Mouse (Mus musculus) frontal cortex, adult 2 months (tissue): Measurements from ENCODE around the gene Hoxb8. TPM values are rescaled to one million over a fixed set of nuclear protein-coding genes. Genes with fewer than 3 reads are reported as not detected.
A peak's percentile ranks its signal among the peaks of the same experiment; 100 is the strongest.

Source experiments
- DNase-seq, 2 experiments: peaks; one replicate each; pipeline ENCODE4 v3.0.0; 2022; ENCODE audit warnings: low spot score in 1 of 2; ENCODE audit errors: extremely low spot score in 1 of 2
- polyA plus RNA-seq: library from polyadenylated mRNA; depleted of rRNA; stranded (reverse); fragments of >200 nt; gene quantifications from 2 replicates; pipeline ENCODE4 v1.2.3, GENCODE M21; 2012; rRNA removed

Hoxb8 gene
- 0.06 TPM in 1 of 2 replicates, not detected in the other for polyA plus RNA-seq

DNA sequence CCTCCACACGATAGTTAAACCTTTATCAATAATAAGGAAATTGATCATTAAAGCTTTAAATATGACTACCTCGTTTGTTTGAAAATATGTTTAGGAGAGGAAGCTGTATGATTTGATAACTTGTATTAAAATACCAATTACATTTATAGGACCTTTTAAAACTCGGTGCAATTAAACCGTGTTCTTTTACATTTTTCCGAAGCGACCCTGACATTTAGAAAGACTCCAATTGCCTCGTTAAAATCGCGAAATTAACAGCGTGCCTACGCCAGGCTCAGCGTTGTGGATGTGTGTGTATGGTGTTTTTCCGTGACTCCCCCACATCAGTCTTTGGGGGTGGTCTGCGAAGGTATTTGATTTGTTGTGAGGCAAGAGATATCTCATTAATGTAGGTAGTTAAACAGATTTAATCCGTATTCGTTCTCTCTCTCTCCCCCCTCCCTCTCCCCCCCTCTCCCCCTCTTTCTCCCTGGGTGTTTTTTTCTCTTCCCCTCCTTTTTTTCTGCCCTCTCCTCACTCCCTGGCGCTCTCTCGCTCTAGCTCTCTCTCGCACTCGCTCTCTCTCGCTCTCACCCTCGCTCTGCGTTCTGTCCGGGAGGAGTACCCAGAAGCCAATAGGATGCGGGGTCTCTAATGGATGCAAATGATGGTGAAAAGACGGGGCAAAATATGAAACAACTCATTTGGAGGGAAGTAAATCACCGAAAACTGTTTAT, at the start of gene Hoxb8:
TSS of gene Hoxb8 (plus strand) at position 51 of the 716 bp plus-strand sequence.
- no peak for DNase-seq

DNA sequence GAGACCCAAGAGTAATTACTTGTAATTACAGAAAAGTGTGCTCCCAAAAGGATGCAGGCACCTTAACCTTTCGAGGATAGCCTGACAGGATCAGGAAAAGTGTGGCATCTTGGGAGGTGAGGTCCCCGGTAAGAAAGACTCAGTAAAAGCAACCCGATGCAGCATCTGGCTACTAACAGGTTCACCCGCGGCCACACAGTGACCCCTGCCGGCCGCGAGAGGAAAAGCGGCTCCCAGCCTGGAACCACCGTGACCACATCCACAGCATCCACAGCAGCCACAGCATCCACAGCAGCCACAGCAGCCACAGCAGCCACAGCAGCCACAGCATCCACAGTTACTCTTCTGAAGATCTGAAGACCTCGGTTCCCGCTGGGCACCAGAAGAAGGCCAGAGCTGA, 46.8 kb upstream of the Hoxb8 start:
- DNase-seq = peak in 1 of 2 experiments; percentile 41

DNA sequence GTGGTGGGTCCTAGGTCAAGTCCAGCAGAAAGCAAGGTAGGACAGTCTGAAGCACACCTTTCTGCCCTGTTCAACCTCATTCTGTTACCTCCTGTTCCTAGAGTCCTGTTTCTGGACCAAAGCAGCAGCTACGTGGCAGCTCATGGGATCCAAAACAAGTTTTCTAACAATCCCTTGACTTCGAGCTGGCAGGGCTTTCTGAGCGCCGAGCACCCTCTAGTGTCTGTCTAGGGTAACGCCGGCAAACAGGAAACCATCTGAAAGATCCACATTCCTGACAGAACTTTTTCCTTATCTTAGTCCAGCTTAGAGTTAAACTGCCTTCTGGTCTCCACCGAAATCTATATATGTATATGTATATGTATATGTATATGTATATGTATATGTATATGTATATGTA, 41.5 kb upstream of the Hoxb8 start:
- peak in 1 of 2 experiments; percentile 67 for DNase-seq

DNA sequence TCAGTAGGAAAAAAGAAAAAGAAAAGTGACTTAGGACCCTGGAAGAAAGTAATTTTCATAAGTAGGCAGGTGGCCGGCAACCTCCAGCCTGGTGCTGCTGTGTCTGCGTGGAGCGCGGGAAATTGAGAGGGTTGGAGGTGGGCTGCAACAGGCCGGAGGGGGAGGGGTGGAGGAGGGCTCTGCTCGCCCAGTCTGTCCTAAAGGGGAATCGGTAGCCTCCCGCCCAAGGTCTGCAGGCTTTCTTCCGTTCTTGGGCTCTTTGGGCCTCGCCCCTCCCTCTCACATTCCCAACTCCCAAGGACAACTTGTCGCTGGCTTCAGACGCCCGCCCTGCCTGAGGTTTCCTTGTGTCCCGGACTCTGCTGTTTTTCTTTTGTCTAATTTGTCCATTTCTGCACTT, 30.8 kb upstream of the Hoxb8 start:
- DNase-seq = no peak

DNA sequence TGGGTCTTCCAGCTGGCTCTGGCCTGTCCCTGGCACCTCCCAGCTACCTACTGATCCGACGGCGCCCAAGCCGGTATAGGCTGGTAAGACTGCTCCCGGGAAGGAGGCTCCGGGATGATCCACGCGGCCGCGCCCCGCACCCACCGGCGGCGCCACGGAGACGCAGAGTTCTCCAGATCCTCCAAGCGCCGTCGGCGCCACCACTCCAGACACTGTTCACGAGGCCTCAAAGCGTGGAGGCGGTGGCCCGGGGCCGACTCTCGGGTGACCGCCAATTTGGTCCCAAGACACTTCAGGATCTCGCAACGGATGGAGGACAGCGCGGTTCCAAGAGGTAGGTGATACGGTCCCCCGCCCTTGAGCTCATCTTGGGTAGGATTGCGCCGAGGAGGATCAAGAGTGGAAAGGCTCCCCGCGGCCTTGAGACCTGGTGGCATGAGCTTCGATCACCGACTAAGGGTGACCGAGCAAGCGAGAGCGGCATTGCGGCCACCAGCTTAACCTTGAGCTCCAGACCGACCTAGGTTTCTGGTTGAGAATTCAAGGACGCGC, 30.1 kb upstream of the Hoxb8 start:
- DNase-seq = no peak

DNA sequence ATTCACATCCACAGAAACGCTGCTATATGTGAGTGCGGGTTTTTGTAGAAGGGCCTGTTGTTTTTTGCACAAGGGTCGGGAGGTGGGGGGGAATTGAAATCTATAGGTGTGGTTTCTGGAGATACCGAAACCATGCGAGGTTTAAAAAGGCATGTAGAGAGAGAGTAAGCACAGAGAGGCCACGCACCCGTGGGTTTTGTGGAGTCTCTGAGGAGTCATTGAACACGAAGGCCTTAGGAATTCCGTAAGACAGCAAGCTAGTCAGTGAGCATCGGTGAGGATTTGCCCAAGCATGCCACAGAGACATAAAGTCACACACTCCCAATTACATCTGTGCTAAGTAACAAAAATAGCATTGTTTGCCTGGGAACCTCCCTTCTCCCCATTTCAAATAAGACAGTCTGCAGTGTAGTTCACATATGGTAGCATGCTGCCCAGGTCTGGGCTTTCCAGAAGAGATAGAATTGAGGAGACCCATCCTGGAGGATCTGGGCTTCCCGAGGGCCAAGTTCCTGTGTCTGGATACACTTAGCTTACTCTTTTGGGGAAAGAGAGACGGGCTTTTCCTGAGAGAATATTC, 29.1 kb upstream of the Hoxb8 start:
- no peak for DNase-seq

DNA sequence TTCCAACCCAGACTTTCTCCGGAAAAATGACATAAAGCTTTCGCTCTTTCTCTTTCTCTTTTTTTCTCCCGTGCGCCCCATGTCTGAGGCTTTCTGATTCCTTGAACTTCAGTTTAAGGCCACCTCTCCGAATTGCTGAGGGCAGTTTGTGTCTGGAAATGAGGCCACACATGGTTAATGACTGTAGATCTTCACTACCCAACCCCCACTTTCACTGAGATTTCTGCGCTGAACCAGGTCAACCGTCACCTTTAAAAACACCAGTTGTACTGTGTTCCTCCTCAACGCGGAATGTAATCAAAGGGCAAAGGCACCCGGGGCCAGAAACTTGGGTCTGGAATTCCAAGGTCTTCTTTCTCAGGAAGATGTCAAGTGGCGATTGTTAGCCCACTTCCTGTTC, 27.5 kb upstream of the Hoxb8 start:
- DNase-seq = no peak

DNA sequence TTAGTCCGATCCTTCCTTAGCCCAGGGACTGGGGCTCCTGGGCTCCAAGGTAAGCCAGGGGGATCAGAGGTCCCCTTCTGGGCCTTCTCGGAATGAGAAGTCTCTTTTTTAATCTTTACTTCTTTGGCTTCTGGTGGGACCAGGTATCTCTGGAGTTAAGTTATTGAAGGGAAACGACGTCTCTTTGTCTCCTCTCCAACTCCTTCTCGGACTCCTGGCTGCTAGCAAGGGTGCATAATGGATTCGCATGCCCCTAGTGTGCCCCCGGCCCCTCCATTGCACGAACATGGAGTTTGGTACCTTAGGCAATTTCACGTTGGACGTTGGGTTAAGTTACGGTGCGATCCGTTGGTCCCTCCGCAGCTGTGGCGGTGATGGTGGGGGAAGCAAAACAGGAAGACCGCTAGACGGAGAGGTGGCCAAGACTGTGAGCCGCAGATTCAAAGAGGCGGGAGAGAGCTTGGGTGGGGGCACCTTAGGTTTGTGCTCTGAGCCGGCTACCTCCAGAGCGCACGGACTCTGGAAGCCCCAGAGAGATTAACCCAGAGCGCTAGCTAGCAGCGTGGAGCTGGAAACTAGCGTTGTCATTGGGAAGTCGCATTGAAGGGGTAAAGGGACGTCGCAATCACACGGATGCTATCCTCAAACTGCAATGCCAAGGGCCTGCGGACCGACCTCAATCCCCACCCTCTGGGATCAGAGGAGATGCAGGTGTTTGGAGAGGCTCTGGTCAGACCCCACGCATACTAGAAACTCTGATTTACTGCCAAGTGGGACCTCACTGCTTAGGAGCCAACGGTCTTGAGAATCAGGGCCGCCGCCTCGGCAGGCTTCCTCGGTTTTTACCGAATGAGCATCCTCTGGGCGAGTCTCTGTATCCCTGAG, 26.4 kb upstream of the Hoxb8 start:
- DNase-seq = no peak

DNA sequence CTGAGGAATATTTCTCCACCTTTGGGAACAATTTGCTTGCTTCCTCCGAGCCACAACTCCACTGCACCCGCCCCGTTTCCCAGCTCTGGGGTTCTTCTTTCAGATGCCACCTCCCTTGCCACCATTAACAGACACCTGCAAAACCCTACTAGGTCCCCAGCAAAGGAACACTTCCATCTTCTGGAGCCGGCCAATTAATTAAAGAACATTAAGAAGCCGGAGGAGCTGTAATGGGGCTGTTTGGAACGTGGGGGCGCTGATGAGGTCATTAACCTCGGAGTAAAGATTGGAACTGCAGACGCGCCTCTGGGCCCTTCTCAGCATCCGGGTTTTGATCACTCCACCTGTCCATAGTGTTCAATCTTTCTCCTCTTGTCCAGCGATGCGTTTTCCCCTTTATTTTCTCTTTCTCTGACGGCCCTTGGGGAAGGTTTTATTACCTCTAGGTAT, 25.7 kb upstream of the Hoxb8 start:
- no peak for DNase-seq

DNA sequence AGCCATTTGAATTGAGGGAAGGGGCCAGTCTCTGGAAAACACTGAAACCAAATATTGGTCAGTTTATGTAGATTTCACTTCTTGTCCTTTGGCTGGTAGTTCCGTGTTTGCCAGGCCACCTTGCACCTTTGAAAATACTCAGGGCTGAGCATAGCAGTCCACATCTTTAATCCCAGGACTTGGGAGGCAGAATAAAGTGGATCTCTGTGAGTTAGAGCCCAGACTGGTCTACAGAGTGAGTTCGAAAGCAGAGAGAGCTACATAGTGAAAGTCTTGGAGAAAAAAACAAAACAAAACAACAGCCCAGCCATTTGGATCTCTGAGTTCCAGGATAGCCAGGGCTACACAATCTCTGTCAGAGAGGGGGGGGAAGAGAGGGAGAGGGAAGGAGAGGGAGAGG, 24.6 kb upstream of the Hoxb8 start:
- DNase-seq = no peak

DNA sequence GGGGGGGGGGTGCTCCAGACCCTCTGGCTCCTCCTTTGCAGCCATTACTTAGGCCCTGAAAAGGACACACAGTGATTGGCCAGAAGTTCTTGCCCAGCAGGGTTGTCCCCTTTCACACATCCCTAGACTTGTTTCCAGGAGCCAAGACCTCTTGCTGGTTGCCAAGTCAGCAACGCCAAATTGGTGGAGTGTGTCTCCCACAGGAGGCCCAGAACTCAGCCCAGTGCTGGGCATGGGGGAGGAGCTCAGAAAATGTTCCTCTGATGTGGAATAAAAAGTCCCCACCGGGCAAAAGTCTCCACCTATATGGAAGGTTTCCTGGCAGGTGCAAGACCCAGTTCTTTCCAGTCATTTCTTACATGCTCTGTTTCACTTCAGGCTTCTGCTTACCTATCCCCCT, 22.7 kb upstream of the Hoxb8 start:
- DNase-seq = no peak

DNA sequence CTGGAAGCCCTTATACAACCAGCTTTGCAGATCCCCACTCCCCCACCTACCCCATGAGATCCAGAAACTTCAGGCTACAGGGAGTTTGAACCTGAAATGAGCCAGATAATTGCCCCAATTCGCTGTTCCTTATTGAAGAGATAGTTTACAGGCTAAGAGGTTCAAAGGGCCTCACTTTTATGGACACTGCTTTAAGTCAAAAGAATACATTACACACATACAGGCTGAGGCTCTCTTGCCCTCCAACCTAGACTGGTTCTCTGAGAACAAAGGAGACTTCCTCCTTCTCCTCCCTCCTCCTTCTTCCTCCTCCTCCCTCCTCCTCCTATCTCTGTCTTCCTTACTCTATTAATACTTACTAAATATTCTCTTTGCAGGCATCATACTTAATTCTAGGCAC, 22.2 kb upstream of the Hoxb8 start:
- no peak for DNase-seq

DNA sequence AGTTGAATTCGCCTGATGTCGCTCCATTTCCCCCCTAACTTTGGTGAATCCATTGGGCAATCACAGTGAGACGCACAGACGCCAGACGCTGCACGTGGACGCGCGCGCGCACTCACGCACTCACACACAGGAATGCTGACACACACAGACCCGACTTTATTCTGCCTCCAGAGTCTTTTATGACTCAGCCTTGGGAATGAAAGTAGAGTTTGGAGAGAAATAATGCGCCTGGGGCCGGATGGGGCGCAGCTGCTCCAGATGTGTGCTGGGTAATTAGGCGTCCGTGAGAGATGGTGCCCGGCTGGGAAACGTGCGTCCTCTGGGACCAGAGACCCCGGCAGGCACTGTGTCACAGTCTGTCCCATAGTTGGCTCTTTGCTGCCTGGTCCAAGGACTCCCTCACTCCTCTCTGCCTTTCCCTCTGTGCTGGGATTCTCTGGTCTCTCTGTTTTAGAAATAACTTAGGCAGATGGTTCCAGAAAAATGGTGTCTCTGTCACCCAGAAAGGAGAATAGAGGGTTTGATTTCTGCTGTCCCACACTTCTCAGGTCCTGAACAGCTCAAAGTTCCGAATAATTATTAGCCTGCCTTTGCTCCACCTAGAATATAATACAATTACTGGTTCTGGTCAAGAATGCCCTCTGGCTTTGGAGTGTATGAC, 21.3 kb upstream of the Hoxb8 start:
- no peak for DNase-seq

DNA sequence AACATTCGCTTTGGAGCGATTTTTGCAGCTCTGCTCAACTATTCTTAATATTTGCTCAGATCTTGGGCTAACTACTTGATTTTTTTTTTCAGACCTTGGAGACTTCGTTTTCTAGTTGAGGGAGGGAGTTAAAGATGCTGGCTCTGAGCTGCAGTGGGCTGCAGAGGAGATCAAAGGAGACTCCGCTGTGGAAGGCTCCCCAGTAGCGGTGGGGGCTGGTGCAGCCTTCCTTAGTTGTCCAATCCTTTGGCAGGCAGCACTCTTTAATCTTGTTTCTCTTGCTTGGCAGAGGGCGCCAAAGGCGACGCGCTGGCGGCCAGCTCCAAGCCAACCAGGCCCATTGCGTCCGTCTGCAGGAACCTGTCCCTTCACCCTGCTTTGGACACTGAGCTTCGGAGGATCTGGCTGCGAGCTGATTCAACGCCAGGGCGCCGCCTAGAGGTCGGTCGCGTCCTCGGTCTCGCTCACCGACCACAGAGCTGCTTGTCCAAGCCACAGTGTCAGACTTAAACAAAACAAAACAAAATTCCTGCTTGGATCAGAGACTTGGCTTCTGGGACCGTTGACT, 20.3 kb upstream of the Hoxb8 start:
- no peak for DNase-seq

DNA sequence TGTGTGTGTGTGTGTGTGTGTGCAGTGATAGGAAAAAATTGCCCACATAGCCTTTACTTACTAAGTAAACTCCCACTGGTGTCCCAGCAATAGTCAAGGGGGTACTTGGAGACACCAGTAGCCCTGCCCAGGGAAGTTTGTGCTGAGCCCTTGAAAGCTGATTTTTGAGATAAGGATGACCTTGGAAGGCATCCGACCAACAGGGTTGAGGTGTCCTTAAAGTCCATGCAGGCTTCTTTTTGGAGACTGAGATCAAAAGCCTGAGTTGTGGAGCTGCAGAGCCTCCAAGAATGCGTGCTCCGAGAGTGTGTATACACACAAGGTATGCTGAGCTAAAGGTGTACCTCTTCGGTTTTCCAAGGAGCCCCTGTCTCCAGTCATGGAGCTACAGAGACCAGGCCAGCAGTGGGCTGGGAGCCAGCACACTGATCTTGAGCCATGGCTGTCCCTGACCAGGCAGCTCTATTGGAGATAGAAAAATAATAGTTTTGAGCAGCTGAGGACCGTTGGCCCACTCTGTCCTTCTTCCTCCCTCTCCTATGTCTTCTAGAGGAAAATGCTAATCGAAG, 19.4 kb upstream of the Hoxb8 start:
- no peak for DNase-seq

DNA sequence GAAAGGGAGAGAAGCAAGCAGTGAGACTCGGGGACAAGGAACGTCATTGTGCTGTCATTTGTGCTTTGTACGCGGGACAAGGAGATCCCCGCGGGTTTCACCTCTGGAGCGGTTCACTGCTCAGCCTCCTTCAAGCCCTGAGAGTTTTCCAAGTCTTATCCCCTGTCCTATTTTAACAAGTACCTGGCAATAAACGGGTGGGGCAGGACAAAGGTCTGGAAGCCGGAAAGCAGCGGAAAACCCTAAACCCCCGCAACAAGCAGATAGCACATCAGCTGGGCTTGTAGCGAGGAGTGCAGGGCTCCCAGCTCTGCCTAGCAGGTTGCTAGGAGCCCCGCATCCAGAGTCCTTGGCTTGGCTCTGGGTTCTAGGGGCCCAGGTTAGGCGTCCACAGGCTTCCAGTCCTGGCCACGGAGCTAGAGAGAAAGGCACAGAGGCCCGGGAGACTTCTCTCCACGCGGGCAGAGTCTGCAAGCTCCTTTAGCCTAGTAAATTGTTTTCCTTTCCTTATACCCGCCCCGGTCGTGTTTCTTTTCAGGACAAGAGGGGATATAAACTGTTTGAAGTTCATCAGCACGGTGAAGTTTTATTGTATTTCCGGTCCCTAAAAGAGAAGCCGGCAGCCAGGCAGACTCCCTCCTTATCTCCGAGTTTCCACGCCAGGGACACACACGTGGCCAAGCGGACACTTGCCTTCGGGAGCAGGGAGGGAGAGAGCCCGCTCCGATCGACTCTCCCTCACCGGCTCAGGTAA, 17.9 kb upstream of the Hoxb8 start:
- no peak for DNase-seq

DNA sequence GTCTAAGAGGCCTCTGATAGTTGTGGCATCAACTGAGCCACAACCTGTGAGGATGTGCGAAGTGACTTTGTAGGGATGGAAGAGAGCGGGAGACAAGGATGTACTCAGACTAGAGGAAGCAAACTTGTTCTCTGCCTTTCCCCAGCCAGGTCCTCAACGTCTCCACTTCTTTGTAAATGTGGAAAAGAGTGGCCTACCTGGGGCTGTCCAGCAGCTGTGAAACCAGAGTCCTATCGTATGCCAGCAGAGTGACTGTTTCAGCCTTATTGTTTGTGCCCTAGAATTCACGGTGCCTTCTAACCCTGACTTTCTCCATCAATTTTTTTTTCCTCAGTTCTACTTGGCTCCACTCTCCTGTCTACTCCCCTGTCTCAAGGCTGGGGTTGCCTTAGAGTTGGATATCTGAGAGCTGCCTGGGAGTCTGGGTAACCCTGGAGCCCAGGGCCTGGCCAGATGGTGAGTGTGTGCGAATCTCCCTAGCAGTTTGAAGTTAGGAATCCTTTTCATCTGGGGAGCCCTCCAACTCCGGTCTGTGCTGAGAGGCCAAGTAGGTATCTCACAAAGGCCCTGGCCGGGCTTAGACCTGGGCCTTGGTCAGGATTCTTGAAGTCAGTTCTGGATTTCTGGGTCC, 17.2 kb upstream of the Hoxb8 start:
- DNase-seq = no peak

DNA sequence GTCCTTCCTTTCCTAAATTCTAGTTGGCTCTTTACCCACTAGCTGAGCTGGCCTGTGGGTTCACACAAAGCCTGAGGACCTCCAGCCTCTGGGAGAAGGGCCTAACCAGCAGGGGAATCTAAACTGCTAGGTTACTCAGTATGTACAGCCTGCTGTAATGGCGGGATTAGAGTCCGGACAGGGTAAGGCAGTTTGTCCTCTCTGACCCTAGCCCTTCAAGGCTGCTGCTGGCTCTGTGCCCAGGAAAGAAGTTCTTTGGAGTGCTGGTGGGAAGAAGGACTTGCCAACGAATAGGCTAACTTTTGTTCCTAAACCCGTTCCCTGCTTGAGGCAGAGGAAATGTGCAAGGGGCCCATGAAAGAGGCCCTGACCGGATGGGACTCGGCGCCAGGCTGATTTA, 15.8 kb upstream of the Hoxb8 start:
- no peak for DNase-seq
